Mouse (Mus musculus): ENCODE measurements around the gene Vmn1r6.
"Not testable (repeated sequence)": the region's sequence is repeated elsewhere in the genome, so short reads cannot be mapped to it uniquely, and the experiment has no call there.

Gene Vmn1r6

DNA sequence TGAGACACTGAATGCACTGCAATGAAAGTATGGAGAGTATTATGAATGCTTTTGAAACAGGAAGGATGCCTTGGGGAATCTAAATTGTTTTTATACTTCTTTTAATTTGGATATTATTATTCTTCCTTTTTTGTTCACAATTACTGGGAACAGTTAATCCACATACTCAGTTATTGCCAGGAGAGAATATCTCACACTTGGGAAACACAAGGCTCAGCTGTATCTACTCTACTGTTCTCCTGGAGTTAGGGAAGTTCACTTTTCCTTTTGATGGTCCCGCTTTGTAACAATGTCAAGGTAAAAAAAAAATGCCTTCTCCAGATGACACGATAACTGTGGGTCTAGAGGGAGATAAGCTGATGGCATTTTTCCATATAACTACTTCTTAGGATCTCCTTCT, at the start of gene Vmn1r6:
Vmn1r6 (plus strand) TSS at position 301 of the 400 bp plus-strand sequence.
- DNase-seq (ENCODE audit: extremely low spot score, low read depth, low spot score) = no peak

GRCm38 (mm10) chr6:56956436-56956835, 40.6 kb upstream of the Vmn1r6 start:
- no peak for DNase-seq (ENCODE audit: extremely low spot score, low read depth, low spot score)

- DNase-seq (ENCODE audit: extremely low spot score, low read depth, low spot score) = no peak
Measured at GRCm38 (mm10) chr6:56969973-56970372, 27.1 kb upstream of the Vmn1r6 start, which contains the start of gene Vmn1r5. Gene Vmn1r5, plus strand, starts transcription at chr6:56970273.

DNA sequence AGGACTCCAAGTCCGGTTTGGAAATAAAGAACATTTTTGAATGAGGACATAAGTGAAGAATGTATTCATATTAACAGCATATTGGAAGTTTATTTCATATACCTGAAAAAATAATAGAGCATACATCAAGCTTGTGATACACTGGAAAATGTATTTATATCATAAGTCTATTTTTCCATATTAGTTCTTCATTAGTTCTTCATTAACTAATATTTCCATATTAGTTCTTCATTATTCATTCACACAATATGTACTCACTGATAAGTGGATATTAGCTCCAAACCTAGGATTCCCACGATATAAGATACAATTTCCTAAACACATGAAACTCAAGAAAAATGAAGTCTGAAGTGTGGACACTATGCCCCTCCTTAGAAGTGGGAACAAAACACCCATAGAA, 28.2 kb downstream of the Vmn1r6 start, which contains the start of gene Vmn1r7:
Vmn1r7 (minus strand) TSS at position 101 of the 400 bp plus-strand sequence.
- not testable (repeated sequence) for DNase-seq (ENCODE audit: extremely low spot score, low read depth, low spot score)

DNA sequence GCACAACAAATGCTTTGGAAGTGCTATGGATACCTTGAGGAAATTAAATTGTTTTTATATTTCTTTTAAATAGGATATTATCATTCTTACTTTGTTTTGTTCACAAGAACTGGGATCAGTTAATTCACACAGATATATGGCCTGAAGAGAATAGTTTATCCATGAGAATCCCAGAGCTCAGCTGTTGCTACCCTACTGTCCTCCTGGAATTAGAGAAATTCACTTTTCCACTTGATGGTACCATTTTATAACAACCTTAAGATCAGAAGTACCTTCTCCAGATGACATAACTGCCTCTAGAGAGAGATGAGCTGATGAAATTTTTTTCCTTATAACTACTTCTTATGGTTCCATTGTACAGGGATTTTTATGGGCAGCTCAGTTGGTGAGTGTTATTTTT, 34.9 kb downstream of the Vmn1r6 start, which contains the start of gene Vmn1r8:
Vmn1r8 (plus strand) TSS at position 301 of the 400 bp plus-strand sequence.
- no peak for DNase-seq (ENCODE audit: extremely low spot score, low read depth, low spot score)

GRCm38 (mm10) chr6:57034674-57035073, 37.6 kb downstream of the Vmn1r6 start:
- no peak for DNase-seq (ENCODE audit: extremely low spot score, low read depth, low spot score)
